ENCODE assay signal across 8 mouse cellular contexts in genomic region chr12:70752266-70752910, GRCm38 (mm10).
DNase-seq lines count a peak whose midpoint lies in the region; ATAC-seq lines count a peak whose summit lies in the region.

No protein-coding gene starts in this region.

- peaks cover 18% of the 10 kb centered on the region for H3K4me1 ChIP-seq in lung, embryonic 15.5 days
- peaks cover 10% of the 10 kb centered on the region for H3K4me1 ChIP-seq in forebrain, embryonic 15.5 days
- peaks cover 9% of the 10 kb centered on the region for H3K4me1 ChIP-seq in hindbrain, embryonic 16.5 days (ENCODE audit: control insufficient read depth, insufficient read depth, low read depth, low read length)
- peaks cover 7% of the 10 kb centered on the region for H3K4me1 ChIP-seq in midbrain, embryonic 16.5 days (ENCODE audit: control insufficient read depth, insufficient read depth, low read length)

- peak; percentile 42; the same call in 1 of the 2 replicates for ATAC-seq in lung, embryonic 15.5 days (ENCODE audit: borderline replicate concordance, extremely low read depth, low FRiP score, low TSS enrichment)
- ATAC-seq in forebrain, embryonic 15.5 days (replicated peaks) = no peak
- ATAC-seq in hindbrain, embryonic 16.5 days = peak; percentile 50; the same call in 1 of the 2 replicates
- peak; percentile 51; the same call in 1 of the 2 replicates for ATAC-seq in midbrain, embryonic 16.5 days

- H3K4me2 ChIP-seq in lung, embryonic 15.5 days = 0 out of 2 replicates have a peak overlapping the region, but pooled peaks have one; percentile 1
- no peak overlapping the region for H3K4me2 ChIP-seq in forebrain, embryonic 15.5 days (replicated peaks)
- H3K4me2 ChIP-seq in hindbrain, embryonic 16.5 days (ENCODE audit: low read length) = peak overlapping the region; percentile 25
- peak overlapping the region; percentile 21 for H3K4me2 ChIP-seq in midbrain, embryonic 16.5 days (ENCODE audit: low read length)

- peak overlapping the region; percentile 76 for H3K27ac ChIP-seq in lung, embryonic 15.5 days
- H3K27ac ChIP-seq in forebrain, embryonic 15.5 days (replicated peaks) = peak overlapping the region; percentile 37; the same call in 1 of the 2 replicates
- peak overlapping the region; percentile 41 for H3K27ac ChIP-seq in hindbrain, embryonic 16.5 days (ENCODE audit: low read depth, low read length)
- peak overlapping the region; percentile 59 for H3K27ac ChIP-seq in midbrain, embryonic 16.5 days (ENCODE audit: low read length)

- no peaks in the 10 kb centered on the region for H3K9me3 ChIP-seq in lung, embryonic 15.5 days
- H3K9me3 ChIP-seq in forebrain, embryonic 15.5 days = no peaks in the 10 kb centered on the region
- H3K9me3 ChIP-seq in hindbrain, embryonic 16.5 days (ENCODE audit: control insufficient read depth, low read length) = no peaks in the 10 kb centered on the region
- no peaks in the 10 kb centered on the region for H3K9me3 ChIP-seq in midbrain, embryonic 16.5 days (replicated peaks; ENCODE audit: control insufficient read depth, low read length, poor library complexity, severe bottlenecking)

- no peaks in the 10 kb centered on the region for H3K27me3 ChIP-seq in lung, embryonic 15.5 days
- no peaks in the 10 kb centered on the region for H3K27me3 ChIP-seq in forebrain, embryonic 15.5 days
- H3K27me3 ChIP-seq in hindbrain, embryonic 16.5 days (replicated peaks; ENCODE audit: control insufficient read depth, insufficient read depth, low read length) = no peaks in the 10 kb centered on the region
- no peaks in the 10 kb centered on the region for H3K27me3 ChIP-seq in midbrain, embryonic 16.5 days (ENCODE audit: control insufficient read depth, insufficient read depth, low read depth, low read length)

- no peak overlapping the region for H3K4me3 ChIP-seq in lung, embryonic 15.5 days
- H3K4me3 ChIP-seq in forebrain, embryonic 15.5 days = no peak overlapping the region
- H3K4me3 ChIP-seq in hindbrain, embryonic 16.5 days (ENCODE audit: low read length) = no peak overlapping the region
- H3K4me3 ChIP-seq in midbrain, embryonic 16.5 days (ENCODE audit: low read depth, low read length) = no peak overlapping the region

- DNase-seq in lung, postnatal 14 days = no peak
- no peak for DNase-seq in cerebellum, adult 11 months
- DNase-seq in thymus, postnatal 4 days = no peak
- DNase-seq in spleen, postnatal 10 days (ENCODE audit: low spot score in 2 of 2) = no peak

- 24% methylated on average over 11 of the region's 11 CpGs for WGBS in lung, embryonic 15.5 days
- WGBS in forebrain, embryonic 15.5 days = 23% methylated on average over 11 of the region's 11 CpGs
- WGBS in hindbrain, embryonic 16.5 days = 26% methylated on average over 11 of the region's 11 CpGs
- 26% methylated on average over 11 of the region's 11 CpGs for WGBS in midbrain, embryonic 16.5 days

- no peak overlapping the region for H3K9ac ChIP-seq in lung, embryonic 15.5 days
- H3K9ac ChIP-seq in forebrain, embryonic 15.5 days (replicated peaks) = no peak overlapping the region
- H3K9ac ChIP-seq in hindbrain, embryonic 16.5 days (ENCODE audit: low read depth, low read length) = peak overlapping the region; percentile 1; the same call in 1 of the 2 replicates
- peak overlapping the region; percentile 47; the same call in 1 of the 2 replicates for H3K9ac ChIP-seq in midbrain, embryonic 16.5 days (ENCODE audit: low read depth, low read length)

- no peaks in the 10 kb centered on the region for H3K36me3 ChIP-seq in lung, embryonic 15.5 days
- H3K36me3 ChIP-seq in forebrain, embryonic 15.5 days = no peaks in the 10 kb centered on the region
- no peaks in the 10 kb centered on the region for H3K36me3 ChIP-seq in hindbrain, embryonic 16.5 days (ENCODE audit: control insufficient read depth, insufficient read depth, low read length)
- H3K36me3 ChIP-seq in midbrain, embryonic 16.5 days (ENCODE audit: control insufficient read depth, insufficient read depth, low read length) = no peaks in the 10 kb centered on the region

Comparison
In these comparisons a context has a peak if more than half of its experiments do, and no peak if none do; other contexts are left out.
1. H3K9ac ChIP-seq: peak in hindbrain, embryonic 16.5 days (single experiment) and midbrain, embryonic 16.5 days (single experiment); none in lung, embryonic 15.5 days (single experiment) and forebrain, embryonic 15.5 days (single experiment).
2. Peak in every context shown above with its lines, with median percentiles within 50 percentile points of each other: H3K27ac ChIP-seq.